8 mouse cellular contexts compared by ENCODE assay signal in genomic region chr1:172148955-172149815, GRCm38 (mm10). TPM values are rescaled to one million over a fixed set of nuclear protein-coding genes. Genes with fewer than 3 reads are reported as not detected.
DNase-seq lines count a peak whose midpoint lies in the region; TF ChIP-seq lines count a peak whose summit lies in the region.

No protein-coding gene starts in this region.

- 28% methylated on average over 19 of the region's 19 CpGs for WGBS in hindbrain, embryonic 10.5 days
- WGBS in macrophage (ENCODE audit: missing documents), result 2% methylated on average over 19 of the region's 19 CpGs

- H3K79me2 ChIP-seq in macrophage (ENCODE audit: inconsistent target), result peaks cover 57% of the 10 kb centered on the region; the same call in 1 of the 2 replicates

- peaks cover 11% of the 10 kb centered on the region for H3K4me1 ChIP-seq in bone marrow macrophage, adult 2 months (ENCODE audit: control insufficient read depth, insufficient read depth, low read length)
- peaks cover 25% of the 10 kb centered on the region for H3K4me1 ChIP-seq in hindbrain, embryonic 10.5 days (replicated peaks)

- H3K9me3 ChIP-seq in hindbrain, embryonic 10.5 days, result no peaks in the 10 kb centered on the region

- intact Hi-C loops in left cerebral cortex, adult 2 months (cut with DNase I), result loop anchor here (1.0 kb wide), 1 partner anchor 163 kb away; no protein-coding TSS in a partner anchor
- intact Hi-C loops in left cerebral cortex, postnatal 14 days (cut with DNase I), result loop anchor here (5.0 kb wide), 2 partner anchors 68 to 163 kb away; partner anchors contain the start of gene Casq1

- H3K27me3 ChIP-seq in hindbrain, embryonic 10.5 days (ENCODE audit: insufficient read depth, poor library complexity, severe bottlenecking), result no peaks in the 10 kb centered on the region

- TF ChIP-seq CTCF in left cerebral cortex, adult 2 months (IDR thresholded peaks at IDR 0.05), result no peak
- TF ChIP-seq CTCF in bone marrow macrophage, adult 2 months (IDR thresholded peaks at IDR 0.05; ENCODE audit: low read depth, low read length), result no peak

- H3K4me3 ChIP-seq in left cerebral cortex, adult 2 months, result peak overlapping the region; percentile 98
- H3K4me3 ChIP-seq in bone marrow macrophage, adult 2 months (ENCODE audit: insufficient read depth, low read length), result peak overlapping the region; percentile 71
- H3K4me3 ChIP-seq in hindbrain, embryonic 10.5 days, result peak overlapping the region; percentile 97
- peak overlapping the region; percentile 92 for H3K4me3 ChIP-seq in macrophage (ENCODE audit: inconsistent target)

- TF ChIP-seq POLR2A in bone marrow macrophage, adult 2 months (IDR thresholded peaks at IDR 0.05; ENCODE audit: borderline replicate concordance, low read depth, low read length), result no peak

- DNase-seq in left cerebral cortex, adult 2 months (ENCODE audit: extremely low spot score in 1 of 2, low spot score in 2 of 2), result no peak
- DNase-seq in left cerebral cortex, postnatal 14 days (ENCODE audit: low spot score in 2 of 2), result no peak
- no peak for DNase-seq in hindbrain, embryonic 10.5 days (ENCODE audit: low spot score)
- no peak for DNase-seq in gastrocnemius, adult 8-10 months (ENCODE audit: low spot score in 2 of 2)
- DNase-seq in layer of hippocampus, adult 9-11 months, result no peak
- no peak for DNase-seq in spleen, adult 18-20 months

- peak overlapping the region; percentile 98 for H3K27ac ChIP-seq in left cerebral cortex, adult 2 months
- peak overlapping the region; percentile 84 for H3K27ac ChIP-seq in bone marrow macrophage, adult 2 months (ENCODE audit: insufficient read depth, low read depth, low read length)
- H3K27ac ChIP-seq in hindbrain, embryonic 10.5 days, result peak overlapping the region; percentile 99
- peak overlapping the region; percentile 90 for H3K27ac ChIP-seq in macrophage

- peaks cover 45% of the 10 kb centered on the region for H3K36me3 ChIP-seq in hindbrain, embryonic 10.5 days
- 0 out of 2 replicates have a peak, but pooled peaks cover 22% of the 10 kb centered on the region for H3K36me3 ChIP-seq in macrophage (ENCODE audit: inconsistent target)

RNA-seq across cellular contexts. Expression of gene Dcaf8, which starts 1.3 kb away (rescaled TPM):
- total RNA-seq in left cerebral cortex, adult 2 months (2021), result 100 to 1,000 TPM; 115 to 121 TPM
- total RNA-seq in left cerebral cortex, postnatal 14 days (2021), result 100 to 1,000 TPM; 101 to 109 TPM
- polyA plus RNA-seq in bone marrow macrophage, adult 2 months (2012; ENCODE audit: insufficient read depth, insufficient read length, missing spikeins), result 73.2 and 78.3 TPM in 2 replicates
- 120 and 125 TPM in 2 replicates for polyA plus RNA-seq in hindbrain, embryonic 10.5 days (2016; fragmentation: Nextera tagmentation; extraction: Ambion mirVana)
- total RNA-seq in macrophage (2018; cell fraction: chromatin; rRNA removed), result 100 to 1,000 TPM; 126 to 343 (median 201) TPM
- 10 to 100 TPM; 39.1 to 80.5 (median 58.1) TPM for total RNA-seq in macrophage (2018; cell fraction: cytosol; rRNA removed)
- 100 to 1,000 TPM in 19 of 26 experiments, 10 to 100 TPM in 7; 74.2 to 226 (median 122) TPM for total RNA-seq in macrophage (2018; cell fraction: nucleus; rRNA removed)
- polyA plus RNA-seq in macrophage (2018), result 45.9 to 68.0 TPM (median 67.8 TPM) in 3 replicates
- 100 to 1,000 TPM; 197 to 219 (median 208) TPM for total RNA-seq in gastrocnemius, adult 8-10 months (2022)

RNA-seq across cellular contexts. Expression of gene Pex19, which starts 22.6 kb away (rescaled TPM):
- total RNA-seq in left cerebral cortex, adult 2 months (2021), result 10 to 100 TPM; 82.8 to 92.4 TPM
- 100 to 1,000 TPM; 105 to 108 TPM for total RNA-seq in left cerebral cortex, postnatal 14 days (2021)
- polyA plus RNA-seq in bone marrow macrophage, adult 2 months (2012; ENCODE audit: insufficient read depth, insufficient read length, missing spikeins), result 56.7 and 64.1 TPM in 2 replicates
- polyA plus RNA-seq in hindbrain, embryonic 10.5 days (2016; fragmentation: Nextera tagmentation; extraction: Ambion mirVana), result 183 and 210 TPM in 2 replicates
- total RNA-seq in macrophage (2018; cell fraction: chromatin; rRNA removed), result 10 to 100 TPM; 10.6 to 83.8 (median 47.2) TPM
- total RNA-seq in macrophage (2018; cell fraction: cytosol; rRNA removed), result 10 to 100 TPM; 40.4 to 60.5 (median 51.6) TPM
- total RNA-seq in macrophage (2018; cell fraction: nucleus; rRNA removed), result 10 to 100 TPM; 17.9 to 67.3 (median 36.4) TPM
- 44.5 to 55.5 TPM (median 48.6 TPM) in 3 replicates for polyA plus RNA-seq in macrophage (2018)
- total RNA-seq in gastrocnemius, adult 8-10 months (2022), result 10 to 100 TPM; 74.5 to 83.0 (median 76.6) TPM

RNA-seq across cellular contexts. Expression of gene Pea15a, which starts 57.4 kb away (rescaled TPM):
- total RNA-seq in left cerebral cortex, adult 2 months (2021), result 100 to 1,000 TPM; 387 to 422 TPM
- total RNA-seq in left cerebral cortex, postnatal 14 days (2021), result 100 to 1,000 TPM; 377 to 379 TPM
- polyA plus RNA-seq in bone marrow macrophage, adult 2 months (2012; ENCODE audit: insufficient read depth, insufficient read length, missing spikeins), result 249 and 256 TPM in 2 replicates
- 295 and 370 TPM in 2 replicates for polyA plus RNA-seq in hindbrain, embryonic 10.5 days (2016; fragmentation: Nextera tagmentation; extraction: Ambion mirVana)
- total RNA-seq in macrophage (2018; cell fraction: chromatin; rRNA removed), result 100 to 1,000 TPM in 24 of 26 experiments, 10 to 100 TPM in 2; 60.2 to 246 (median 164) TPM
- 100 to 1,000 TPM; 219 to 439 (median 299) TPM for total RNA-seq in macrophage (2018; cell fraction: cytosol; rRNA removed)
- total RNA-seq in macrophage (2018; cell fraction: nucleus; rRNA removed), result 100 to 1,000 TPM; 101 to 379 (median 221) TPM
- 269 to 545 TPM (median 282 TPM) in 3 replicates for polyA plus RNA-seq in macrophage (2018)
- 10 to 100 TPM; 15.6 to 23.8 (median 20.3) TPM for total RNA-seq in gastrocnemius, adult 8-10 months (2022)

Comparison
In these comparisons a context has a peak if more than half of its experiments do, and no peak if none do; other contexts are left out.
1. RNA of gene Pea15a, which starts 57.4 kb away (total RNA-seq): 387 to 422 TPM in left cerebral cortex, adult 2 months and 377 to 379 TPM in left cerebral cortex, postnatal 14 days; 15.6 to 23.8 TPM in gastrocnemius, adult 8-10 months; every median in the first group is over 10 times any median in the second.
2. Peak in every context shown above with its lines, with median percentiles within 50 percentile points of each other: H3K27ac ChIP-seq and H3K4me3 ChIP-seq.